Mouse (Mus musculus): Measurements from ENCODE around the gene Hepacam. TPM values are rescaled to one million over a fixed set of nuclear protein-coding genes. Genes with fewer than 3 reads are reported as not detected.

Hepacam gene
- polyA plus RNA-seq, 1 experiment, result not detected

- TF ChIP-seq TAL1 (IDR thresholded peaks at IDR 0.05; ENCODE audit: low read length) (no peak), GATA1 (IDR thresholded peaks at IDR 0.05; ENCODE audit: low read length) (no peak)
- Histone ChIP-seq H3K36me3 (ENCODE audit: control insufficient read depth) (no peaks in the 10 kb centered on the region), H3K9me3 (ENCODE audit: control insufficient read depth, low read length) (no peaks in the 10 kb centered on the region), H3K4me1 (ENCODE audit: control insufficient read depth) (peaks cover 8% of the 10 kb centered on the region), H3K4me3 (replicated peaks) (no peak overlapping the region), H3K27me3 (ENCODE audit: control insufficient read depth) (no peaks in the 10 kb centered on the region; the same call in 1 of the 2 replicates)
Measured at GRCm38 (mm10) chr9:37421239-37421638, 54.1 kb downstream of the Hepacam start.

GRCm38 (mm10) chr9:37429326-37429725 is 62.2 kb downstream of the Hepacam start:
- Histone ChIP-seq H3K4me1 (ENCODE audit: control insufficient read depth) (no peaks in the 10 kb centered on the region), H3K4me3 (replicated peaks) (no peak overlapping the region), H3K36me3 (ENCODE audit: control insufficient read depth) (no peaks in the 10 kb centered on the region), H3K27me3 (ENCODE audit: control insufficient read depth) (peaks cover 61% of the 10 kb centered on the region), H3K9me3 (ENCODE audit: control insufficient read depth, low read length) (no peaks in the 10 kb centered on the region)
- TF ChIP-seq TAL1 (IDR thresholded peaks at IDR 0.05; ENCODE audit: low read length) (no peak), GATA1 (IDR thresholded peaks at IDR 0.05; ENCODE audit: low read length) (no peak)

DNA sequence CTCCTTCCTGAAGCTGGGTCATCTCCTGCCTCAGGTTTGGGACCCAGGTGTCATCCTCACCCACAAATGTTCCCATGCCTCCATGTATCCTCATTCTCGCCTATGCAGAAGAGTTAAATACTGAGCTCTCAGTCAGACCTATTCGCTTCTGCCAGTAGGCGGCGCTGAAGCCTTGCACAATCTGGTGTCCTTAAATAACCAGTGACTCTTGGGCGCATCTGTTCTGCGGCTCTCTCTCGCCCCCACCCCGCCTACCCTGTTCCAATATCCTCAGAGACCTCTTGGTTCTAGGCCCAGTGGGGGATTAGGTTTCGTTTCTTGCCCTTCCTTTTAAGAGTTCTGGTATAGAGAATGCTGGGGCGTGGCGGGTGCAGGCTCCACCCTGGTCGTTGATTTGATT is 63.4 kb downstream of the Hepacam start:
- TF ChIP-seq TAL1 (IDR thresholded peaks at IDR 0.05; ENCODE audit: low read length), result no peak
- no peak for TF ChIP-seq GATA1 (IDR thresholded peaks at IDR 0.05; ENCODE audit: low read length)
- peaks cover 73% of the 10 kb centered on the region for H3K27me3 ChIP-seq (ENCODE audit: control insufficient read depth)

GRCm38 (mm10) chr9:37432026-37432666 is 65.0 kb downstream of the Hepacam start:
- no peaks in the 10 kb centered on the region for H3K9me3 ChIP-seq (ENCODE audit: control insufficient read depth, low read length)
- no peak overlapping the region for H3K4me3 ChIP-seq (replicated peaks)
- no peaks in the 10 kb centered on the region for H3K4me1 ChIP-seq (ENCODE audit: control insufficient read depth)
- H3K36me3 ChIP-seq (ENCODE audit: control insufficient read depth), result no peaks in the 10 kb centered on the region
- peaks cover 78% of the 10 kb centered on the region for H3K27me3 ChIP-seq (ENCODE audit: control insufficient read depth)
- TF ChIP-seq GATA1 (IDR thresholded peaks at IDR 0.05; ENCODE audit: low read length) (no peak), TAL1 (IDR thresholded peaks at IDR 0.05; ENCODE audit: low read length) (no peak)

More for the DNA sequence above, 63.4 kb downstream of the Hepacam start:
- Histone ChIP-seq H3K9me3 (ENCODE audit: control insufficient read depth, low read length) (no peaks in the 10 kb centered on the region), H3K4me1 (ENCODE audit: control insufficient read depth) (no peaks in the 10 kb centered on the region), H3K36me3 (ENCODE audit: control insufficient read depth) (no peaks in the 10 kb centered on the region), H3K4me3 (replicated peaks) (no peak overlapping the region)

DNA sequence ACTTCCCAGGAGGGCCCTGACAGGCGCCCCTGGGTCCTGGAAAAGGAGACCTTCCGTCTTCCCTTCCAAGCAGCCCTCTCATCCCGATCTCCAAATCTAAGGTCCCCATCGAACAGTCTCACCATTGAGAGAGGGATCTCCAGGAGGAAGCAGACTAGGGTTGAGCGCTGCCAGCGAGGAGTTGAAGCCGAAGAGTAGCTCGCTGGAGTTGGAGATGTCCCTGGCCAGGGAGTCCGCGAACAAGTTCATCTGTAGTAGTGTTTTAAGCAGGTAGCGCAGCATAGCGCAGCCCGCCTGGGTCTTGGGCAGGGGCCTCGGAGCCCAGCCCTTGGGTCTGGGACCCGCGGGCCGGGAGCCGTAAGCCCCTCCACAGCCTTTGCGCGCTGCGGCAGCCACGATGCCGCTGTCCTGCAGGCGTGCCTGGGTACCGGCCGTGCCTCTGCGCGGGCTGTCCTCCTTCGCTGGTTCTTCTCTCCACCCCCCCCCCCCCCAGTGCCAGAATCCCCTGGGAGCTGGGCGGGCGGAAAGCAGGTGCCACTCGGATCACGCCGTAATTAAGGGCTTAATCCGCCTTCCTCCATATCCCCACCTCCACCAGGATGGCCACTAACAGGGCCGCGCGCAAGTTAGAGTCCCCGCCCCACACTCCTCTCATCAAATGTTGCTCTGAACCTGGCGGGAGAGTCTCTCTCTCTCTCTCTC is 65.7 kb downstream of the Hepacam start, which contains the start of gene Robo3:
Robo3 (minus strand) TSS at position 527 of the 702 bp plus-strand sequence.
- Histone ChIP-seq H3K36me3 (ENCODE audit: control insufficient read depth) (no peaks in the 10 kb centered on the region), H3K9me3 (ENCODE audit: control insufficient read depth, low read length) (no peaks in the 10 kb centered on the region), H3K4me1 (ENCODE audit: control insufficient read depth) (no peaks in the 10 kb centered on the region), H3K27me3 (ENCODE audit: control insufficient read depth) (peaks cover 74% of the 10 kb centered on the region), H3K4me3 (replicated peaks) (no peak within 1 kb of the TSS)
- TF ChIP-seq GATA1 (IDR thresholded peaks at IDR 0.05; ENCODE audit: low read length) (no peak), TAL1 (IDR thresholded peaks at IDR 0.05; ENCODE audit: low read length) (no peak)

DNA sequence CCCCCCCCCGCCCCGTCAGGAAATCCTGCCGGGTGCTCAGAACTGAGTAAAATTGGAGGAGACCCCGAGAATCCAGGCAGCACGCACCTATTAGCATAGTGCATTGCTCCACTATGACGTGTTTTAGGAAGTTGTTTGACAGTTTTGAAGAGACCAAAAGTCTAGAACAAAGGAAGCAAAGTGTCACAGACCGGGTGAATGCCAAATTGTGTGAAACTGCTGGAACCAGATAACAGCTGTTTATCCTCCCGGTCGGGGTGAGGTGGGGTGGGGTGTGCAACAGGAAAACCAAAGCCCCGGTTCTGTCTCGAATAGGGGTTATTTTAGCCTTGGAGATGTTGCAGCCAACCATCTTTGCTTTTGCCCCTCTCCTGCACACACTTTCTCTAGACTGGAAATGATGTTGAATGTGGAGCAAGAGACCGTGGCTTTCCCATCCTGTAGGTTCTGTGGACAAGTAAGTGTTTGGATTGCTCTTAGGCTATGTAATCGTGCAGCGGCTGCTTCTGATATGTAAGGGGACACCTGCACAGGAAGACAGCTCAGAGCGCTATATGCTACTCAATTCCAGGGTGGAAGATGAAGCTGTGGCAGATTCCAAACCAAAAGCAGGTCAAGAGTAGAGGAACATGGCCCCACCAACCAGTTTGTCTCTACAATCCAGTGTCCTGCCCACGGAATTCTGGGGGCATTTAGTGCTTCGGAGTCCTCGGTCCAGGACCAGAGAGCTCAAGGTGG is 66.8 kb downstream of the Hepacam start:
- TF ChIP-seq GATA1 (IDR thresholded peaks at IDR 0.05; ENCODE audit: low read length) (no peak), TAL1 (IDR thresholded peaks at IDR 0.05; ENCODE audit: low read length) (no peak)
- Histone ChIP-seq H3K4me1 (ENCODE audit: control insufficient read depth) (no peaks in the 10 kb centered on the region), H3K9me3 (ENCODE audit: control insufficient read depth, low read length) (no peaks in the 10 kb centered on the region), H3K27me3 (ENCODE audit: control insufficient read depth) (peaks cover 74% of the 10 kb centered on the region), H3K4me3 (replicated peaks) (no peak overlapping the region), H3K36me3 (ENCODE audit: control insufficient read depth) (no peaks in the 10 kb centered on the region)

- Histone ChIP-seq H3K4me1 (ENCODE audit: control insufficient read depth) (no peaks in the 10 kb centered on the region), H3K4me3 (replicated peaks) (no peak overlapping the region), H3K36me3 (ENCODE audit: control insufficient read depth) (no peaks in the 10 kb centered on the region), H3K9me3 (ENCODE audit: control insufficient read depth, low read length) (no peaks in the 10 kb centered on the region), H3K27me3 (ENCODE audit: control insufficient read depth) (peaks cover 65% of the 10 kb centered on the region)
- no peak for TF ChIP-seq TAL1 (IDR thresholded peaks at IDR 0.05; ENCODE audit: low read length)
- no peak for TF ChIP-seq GATA1 (IDR thresholded peaks at IDR 0.05; ENCODE audit: low read length)
Measured at GRCm38 (mm10) chr9:37434932-37435331, 67.8 kb downstream of the Hepacam start.

DNA sequence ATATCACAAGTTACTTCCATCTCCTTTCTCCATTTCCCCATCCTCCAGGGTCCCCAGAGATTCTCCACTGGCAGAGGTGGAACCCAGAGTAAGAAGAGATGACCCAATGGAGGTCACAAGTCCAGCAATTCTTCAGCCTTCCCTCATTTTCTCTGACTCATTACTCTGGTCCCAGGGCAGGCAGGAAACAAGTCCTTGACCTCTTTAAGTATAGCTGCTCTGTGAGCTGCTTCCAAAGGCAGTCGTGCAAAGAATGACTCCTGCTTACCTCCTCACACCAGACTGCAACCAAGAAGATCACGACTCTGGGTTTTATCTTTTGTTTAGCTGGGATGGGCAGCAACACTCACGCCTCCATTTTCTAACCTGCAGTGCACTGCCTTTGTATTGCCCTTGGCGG is 68.5 kb downstream of the Hepacam start:
- Histone ChIP-seq H3K36me3 (ENCODE audit: control insufficient read depth) (no peaks in the 10 kb centered on the region), H3K9me3 (ENCODE audit: control insufficient read depth, low read length) (no peaks in the 10 kb centered on the region), H3K27me3 (ENCODE audit: control insufficient read depth) (peaks cover 60% of the 10 kb centered on the region), H3K4me3 (replicated peaks) (no peak overlapping the region), H3K4me1 (ENCODE audit: control insufficient read depth) (no peaks in the 10 kb centered on the region)
- TF ChIP-seq GATA1 (IDR thresholded peaks at IDR 0.05; ENCODE audit: low read length) (no peak), TAL1 (IDR thresholded peaks at IDR 0.05; ENCODE audit: low read length) (no peak)

Other genes starting within 250 kb of the Hepacam start
- not detected in 2 replicates for gene Pknox2, start 219.9 kb upstream of the Hepacam start, polyA plus RNA-seq (2012)
- gene Tmem218, start 159.1 kb upstream of the Hepacam start, polyA plus RNA-seq (2012), result 0.06 TPM in 1 of 2 replicates, not detected in the other
- 0.01 TPM in 1 of 2 replicates, not detected in the other for gene Slc37a2, start 111.6 kb upstream of the Hepacam start, polyA plus RNA-seq (2012)
- 0.13 and 0.28 TPM in 2 replicates for gene Ccdc15, start 18.9 kb upstream of the Hepacam start, polyA plus RNA-seq (2012)
- gene Robo4, start 34.5 kb downstream of the Hepacam start, polyA plus RNA-seq (2012), result 0.02 and 0.23 TPM in 2 replicates
- gene Robo3, start 65.9 kb downstream of the Hepacam start, polyA plus RNA-seq (2012), result 0.05 and 0.08 TPM in 2 replicates
- gene Msantd2, start 122.0 kb downstream of the Hepacam start, polyA plus RNA-seq (2012), result 0.21 and 0.63 TPM in 2 replicates
- not detected in 2 replicates for gene Esam, start 160.7 kb downstream of the Hepacam start, polyA plus RNA-seq (2012)
- gene Vsig2, start 171.9 kb downstream of the Hepacam start, polyA plus RNA-seq (2012), result not detected in 2 replicates
- gene Nrgn, start 185.6 kb downstream of the Hepacam start, polyA plus RNA-seq (2012), result 2.9 and 4.5 TPM in 2 replicates
- 0.05 TPM in 1 of 2 replicates, not detected in the other for gene Siae, start 188.3 kb downstream of the Hepacam start, polyA plus RNA-seq (2012)
- 0.21 TPM in 1 of 2 replicates, not detected in the other for gene Spa17, start 246.4 kb downstream of the Hepacam start, polyA plus RNA-seq (2012)

Data from erythroblast, embryonic 14.5 days (primary cell).